Mouse (Mus musculus): ENCODE measurements around the gene Fcamr.

Gene Fcamr

DNA sequence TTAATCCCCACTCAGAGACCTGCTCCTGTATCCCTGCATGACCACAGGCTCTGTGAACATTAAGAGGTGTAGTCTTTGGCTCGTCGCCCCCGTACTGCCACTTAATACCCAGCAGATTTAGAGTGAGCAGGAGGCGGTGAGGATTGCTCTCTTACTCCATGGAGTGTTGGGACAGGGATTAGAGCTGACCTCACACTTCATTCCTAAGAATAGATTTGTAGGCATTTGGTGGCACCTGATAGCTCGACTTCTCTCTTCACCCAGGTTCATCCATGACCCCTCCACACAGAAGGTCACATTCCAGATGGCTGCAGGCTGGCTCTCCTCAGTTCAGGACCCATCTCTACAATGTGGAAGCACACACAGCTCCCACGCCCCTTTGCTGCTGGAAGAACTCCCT, 3.6 kb downstream of the Fcamr start:
- no peak for DNase-seq

DNA sequence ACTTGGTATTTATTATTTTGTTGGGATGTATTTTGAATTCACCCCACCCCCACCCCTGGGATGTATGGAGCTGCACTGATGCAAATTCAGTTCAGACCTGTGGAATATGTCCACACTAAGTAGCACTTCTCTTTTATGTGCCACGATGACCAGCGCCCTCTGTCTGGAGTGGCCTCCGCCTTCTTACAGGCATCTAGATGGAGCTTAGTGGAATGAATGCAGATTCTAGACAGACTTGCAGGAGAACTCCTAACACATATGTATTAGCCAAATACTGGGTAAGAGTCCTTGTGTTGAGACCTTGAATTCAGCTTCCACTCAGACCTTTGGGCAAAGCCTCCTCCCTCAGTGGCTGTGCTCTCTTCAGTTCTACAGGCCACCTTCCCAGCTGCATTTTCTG, 10.2 kb downstream of the Fcamr start:
- peak; percentile 64 for DNase-seq

DNA sequence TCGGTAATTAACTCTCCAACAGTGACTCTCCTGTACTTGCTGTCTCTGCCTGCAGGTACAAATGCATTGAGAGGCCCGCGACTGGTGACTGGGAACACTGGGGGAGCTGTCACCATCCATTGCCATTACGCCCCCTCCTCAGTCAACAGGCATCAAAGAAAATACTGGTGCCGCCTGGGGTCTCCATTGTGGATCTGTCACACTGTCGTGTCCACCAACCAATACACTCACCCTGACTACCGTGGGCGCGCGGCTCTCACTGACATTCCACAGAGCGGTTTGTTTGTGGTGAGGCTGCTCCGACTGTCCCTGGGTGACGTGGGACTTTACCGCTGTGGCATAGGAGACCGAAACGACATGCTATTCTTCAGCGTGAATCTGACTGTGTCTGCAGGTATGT, 10.6 kb downstream of the Fcamr start:
- DNase-seq = peak; percentile 68

DNA sequence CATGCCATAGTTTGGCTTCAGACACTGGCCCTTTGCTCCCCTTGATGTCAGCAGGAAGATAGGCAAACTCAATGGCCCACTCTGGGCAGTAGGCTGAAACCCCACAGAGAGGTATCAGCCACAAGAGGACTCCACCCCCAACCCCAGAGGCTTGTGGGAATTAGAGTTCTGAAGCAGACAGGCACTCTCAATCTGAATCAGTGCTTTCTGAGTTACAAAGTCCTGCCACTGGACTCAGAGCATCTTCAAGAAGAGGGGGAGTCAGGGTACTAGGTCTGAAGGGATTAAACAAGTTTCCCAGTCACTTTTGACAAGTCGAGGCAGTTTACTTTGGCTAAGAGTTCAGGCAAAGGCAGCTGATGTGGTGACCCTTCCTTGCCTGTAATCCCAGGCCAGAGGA, 19.0 kb downstream of the Fcamr start:
- peak; percentile 82 for DNase-seq

DNA sequence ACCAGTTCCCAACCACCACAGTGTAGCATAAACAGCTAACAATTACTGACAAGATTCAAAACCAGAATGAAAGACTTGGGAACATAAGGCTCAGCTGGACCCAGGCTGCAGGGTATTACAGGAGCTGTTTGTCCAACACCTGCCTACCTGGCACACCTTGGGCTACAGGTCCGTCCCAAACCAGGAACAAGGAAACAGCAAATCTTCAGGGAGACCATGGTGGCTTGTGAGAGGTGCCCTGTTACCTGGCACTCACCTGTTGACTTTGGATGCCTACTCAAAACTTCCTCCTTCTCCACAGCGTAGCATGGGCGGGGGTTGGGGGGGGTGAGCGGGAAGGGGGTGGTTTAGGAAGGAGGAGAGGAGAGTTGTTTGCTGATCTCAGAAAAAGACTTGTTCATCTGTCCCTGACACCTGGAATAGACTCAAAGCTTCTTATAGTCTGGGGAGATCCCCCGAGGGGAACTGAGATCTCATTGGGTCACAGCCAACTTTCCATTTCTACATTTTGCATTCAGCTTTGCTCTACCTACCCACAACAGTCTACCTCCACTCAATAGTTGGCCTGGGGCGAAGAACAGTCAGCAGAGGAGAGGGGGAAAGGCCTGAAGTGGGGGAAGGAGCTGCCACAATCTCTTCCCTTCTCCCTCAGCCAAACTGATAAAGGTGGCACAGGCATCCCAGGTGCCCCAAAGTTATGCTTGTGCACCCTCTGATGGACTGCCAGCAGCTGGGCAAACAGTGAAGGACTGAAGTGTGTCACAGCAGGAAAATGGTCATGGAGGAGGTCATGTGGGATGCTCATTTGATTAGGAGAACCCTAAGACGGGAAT, 19.8 kb downstream of the Fcamr start:
- peak; percentile 81 for DNase-seq

DNA sequence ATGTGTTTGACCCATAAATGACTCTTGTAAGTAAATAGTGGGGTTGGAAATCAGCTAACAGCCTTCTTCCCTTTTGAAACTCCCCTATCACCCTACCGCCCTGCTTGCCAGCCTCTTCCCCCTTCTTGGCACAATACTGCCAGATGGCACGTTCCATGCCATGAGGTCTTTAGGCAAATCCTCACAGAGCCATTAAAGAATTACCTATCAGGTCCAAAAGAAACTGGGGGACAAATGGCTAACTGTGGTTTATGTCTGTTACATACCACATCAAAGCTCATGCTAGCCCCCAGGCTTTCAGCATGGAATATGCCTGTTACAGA, 20.4 kb downstream of the Fcamr start:
- no peak for DNase-seq

DNA sequence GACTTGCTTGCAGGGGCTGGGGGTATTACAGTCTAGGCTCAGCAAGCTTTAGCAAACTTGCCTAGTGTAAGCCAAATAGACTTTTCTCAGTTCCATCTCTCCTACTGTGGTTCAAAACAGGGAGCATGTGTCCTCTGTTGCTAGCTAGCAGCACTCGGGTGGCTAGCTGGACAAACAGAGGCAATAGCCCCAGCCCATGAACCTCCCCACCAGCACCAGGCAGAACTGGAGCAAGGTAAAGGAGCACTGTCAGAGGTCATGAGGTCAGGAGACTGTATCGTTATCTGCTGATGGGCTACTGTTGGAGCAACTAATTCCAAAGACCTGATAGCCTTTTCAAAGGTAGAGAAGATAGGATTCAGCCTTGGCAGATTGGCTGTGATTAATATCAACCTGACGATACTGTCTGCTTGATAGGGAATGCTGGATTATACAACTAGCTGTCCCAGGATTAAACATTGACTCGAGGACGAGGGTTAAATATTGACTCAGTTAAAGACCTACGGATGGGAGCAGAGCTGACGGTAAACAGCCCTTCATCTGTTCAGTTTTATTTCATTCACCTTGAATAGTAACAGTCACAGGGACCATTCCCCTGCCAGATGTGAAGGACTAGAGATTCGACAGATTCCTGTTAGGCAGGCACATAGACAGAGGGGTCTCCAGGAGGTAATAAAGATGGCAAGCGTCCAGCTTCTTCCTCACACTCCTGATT, 21.4 kb downstream of the Fcamr start:
- DNase-seq = no peak

DNA sequence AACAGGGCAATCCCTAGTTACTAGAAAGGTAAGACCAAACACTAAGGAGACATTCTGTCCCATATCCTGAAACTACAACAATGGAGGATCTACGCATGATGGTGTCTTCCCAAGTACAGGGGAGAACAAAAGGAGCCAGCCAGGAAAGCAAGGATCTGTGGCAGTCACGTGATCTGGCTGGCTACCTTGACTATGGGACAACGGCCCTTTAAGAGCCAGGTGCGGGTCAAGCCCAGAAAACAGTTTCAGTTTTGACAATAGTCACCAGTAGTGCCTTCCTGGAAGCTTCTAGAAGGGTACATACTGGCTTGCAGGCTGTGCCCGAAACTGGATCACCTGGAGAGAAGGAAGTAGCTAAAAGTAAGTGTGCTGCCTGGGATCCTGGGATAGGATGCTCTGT, 25.7 kb downstream of the Fcamr start, which contains the start of gene Pigr:
Pigr (plus strand) TSS at position 237 of the 400 bp plus-strand sequence.
- DNase-seq = no peak

DNA sequence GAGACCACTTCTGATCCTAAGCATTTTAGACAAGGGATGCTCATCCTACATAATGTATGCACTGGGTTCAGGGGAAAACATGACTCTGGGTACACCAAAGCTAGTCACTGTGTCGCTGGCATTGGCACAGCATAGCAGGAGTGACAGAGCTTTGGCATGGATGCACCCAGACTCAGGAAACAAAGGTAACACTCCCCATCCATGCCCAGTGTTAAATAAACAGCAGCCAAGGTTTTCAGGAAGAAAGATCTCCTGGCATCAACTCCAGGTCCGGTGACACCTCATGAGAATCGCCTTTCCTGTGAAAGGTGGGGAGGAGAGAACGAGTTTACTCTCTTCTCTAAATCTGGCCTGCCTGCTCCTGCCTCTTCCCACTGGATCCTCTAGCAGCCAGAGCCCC, 28.0 kb downstream of the Fcamr start:
- no peak for DNase-seq

DNA sequence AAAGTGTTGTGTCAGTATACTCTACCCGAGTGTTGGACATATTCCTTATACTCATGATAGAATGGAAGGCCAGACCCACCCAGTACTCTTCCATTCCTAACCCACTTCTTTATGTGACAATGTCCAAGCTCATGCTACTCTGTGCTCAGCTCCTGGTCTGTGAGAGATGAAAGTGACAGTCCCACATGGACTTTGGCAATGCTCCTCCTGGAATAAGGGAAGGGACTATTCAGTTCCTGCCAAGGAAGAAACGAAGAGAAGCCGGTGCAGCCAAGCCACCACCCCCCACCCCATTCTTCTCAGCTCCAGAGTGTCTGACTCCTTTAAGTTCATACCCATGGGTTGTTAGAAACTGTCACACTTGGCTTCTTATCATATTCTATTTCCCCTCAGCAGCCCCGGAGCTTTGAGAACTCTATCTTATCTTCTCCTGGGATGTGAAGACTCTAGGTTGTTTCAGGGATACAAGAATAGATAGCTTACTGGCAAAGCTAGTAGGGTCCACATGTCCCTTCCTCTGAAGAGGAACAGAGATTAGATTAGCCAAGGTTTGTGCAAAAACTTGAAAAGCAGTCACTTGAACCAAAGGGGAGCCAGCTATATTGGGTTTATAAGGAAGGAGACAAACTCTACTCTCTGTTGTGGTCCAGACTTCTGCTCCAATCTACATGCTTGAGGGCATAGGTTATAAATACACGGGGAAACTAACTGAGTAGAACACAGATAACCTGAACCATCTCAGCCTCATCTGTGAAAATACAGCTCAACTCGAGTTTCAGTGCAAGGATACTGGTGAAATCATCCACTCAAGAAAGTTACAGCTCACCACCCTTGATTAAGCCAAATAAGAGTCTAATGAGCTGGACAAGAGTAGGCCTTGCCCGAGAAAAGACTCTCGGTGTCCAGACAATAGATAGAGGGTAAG, 29.5 kb downstream of the Fcamr start:
- DNase-seq = no peak

DNA sequence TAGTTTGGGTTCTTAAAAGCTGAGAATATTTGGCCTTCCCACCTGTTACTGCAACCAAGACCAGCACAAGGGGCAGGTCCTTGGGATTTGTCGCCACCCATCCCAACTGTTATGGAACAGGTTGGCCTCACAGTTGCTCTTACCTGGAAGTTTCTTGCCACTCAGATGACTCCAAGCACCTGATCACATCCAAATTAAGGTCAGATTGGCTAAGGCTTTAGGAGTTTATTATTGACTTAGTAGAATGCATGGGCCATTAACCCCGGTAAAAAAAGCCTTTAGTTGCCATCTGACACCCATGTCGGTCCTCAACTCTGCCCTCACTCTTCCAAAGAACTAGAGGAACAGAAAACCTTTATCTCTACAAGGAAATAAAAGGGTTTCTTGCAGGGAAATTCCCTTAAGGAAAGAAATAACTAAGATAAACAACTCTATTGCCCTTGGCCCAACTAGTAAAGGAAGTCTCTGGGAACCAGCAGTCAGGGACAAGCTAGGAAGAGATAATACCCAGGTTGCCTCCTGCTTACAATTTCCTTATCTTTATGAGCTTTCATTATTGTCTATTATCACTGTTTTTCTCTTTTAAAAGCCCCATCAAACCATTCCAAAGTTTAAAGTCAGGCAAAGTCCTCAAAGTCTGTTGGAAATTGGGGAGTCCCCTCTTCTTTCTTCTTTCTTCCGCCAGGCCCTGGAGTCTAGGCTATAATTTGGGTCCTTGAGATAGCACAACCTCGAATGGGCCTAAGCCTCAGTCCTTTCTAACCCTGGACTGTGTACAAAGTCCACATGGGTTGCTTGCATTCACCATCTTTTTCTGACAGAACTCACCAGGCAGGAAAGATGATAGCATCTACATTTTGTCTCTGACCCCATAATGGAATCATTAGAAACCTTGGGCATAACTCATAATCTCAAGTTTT, 31.8 kb downstream of the Fcamr start:
- no peak for DNase-seq

DNA sequence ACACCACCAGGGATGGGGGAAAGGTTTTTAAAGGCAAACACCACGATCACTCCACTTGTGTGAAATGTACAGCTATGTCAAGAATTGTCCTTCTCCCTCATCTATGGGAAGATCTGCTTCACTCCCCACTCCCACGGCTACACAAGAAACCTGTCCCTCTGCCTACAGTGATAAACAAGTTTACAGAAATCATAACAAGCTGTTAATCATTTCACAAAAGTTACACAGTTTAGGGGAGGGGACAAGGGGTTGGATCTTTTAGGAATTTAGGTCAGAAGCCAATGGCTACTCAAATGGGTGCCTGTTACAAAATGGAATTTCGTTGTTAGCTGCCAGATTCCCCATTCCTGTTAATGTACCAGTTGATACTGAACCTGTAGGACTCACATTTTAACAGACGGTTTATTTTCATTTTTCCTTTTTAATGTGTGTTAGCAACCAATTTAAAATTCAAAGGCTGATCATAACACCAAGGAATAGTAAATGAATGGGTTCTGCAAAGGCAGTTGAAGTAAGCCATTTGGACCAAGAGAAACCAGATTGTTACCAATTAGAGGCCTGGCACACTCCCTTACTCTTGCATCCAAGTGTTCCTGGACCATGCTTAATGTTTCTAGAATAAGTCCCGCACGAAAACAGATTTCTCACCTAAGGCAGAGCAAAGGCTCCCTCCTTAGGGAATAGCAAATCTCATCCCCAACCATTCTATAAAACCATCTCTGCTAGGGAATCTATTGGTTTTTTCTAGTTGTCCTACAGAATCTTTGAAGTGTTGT, 34.6 kb downstream of the Fcamr start:
- no peak for DNase-seq

DNA sequence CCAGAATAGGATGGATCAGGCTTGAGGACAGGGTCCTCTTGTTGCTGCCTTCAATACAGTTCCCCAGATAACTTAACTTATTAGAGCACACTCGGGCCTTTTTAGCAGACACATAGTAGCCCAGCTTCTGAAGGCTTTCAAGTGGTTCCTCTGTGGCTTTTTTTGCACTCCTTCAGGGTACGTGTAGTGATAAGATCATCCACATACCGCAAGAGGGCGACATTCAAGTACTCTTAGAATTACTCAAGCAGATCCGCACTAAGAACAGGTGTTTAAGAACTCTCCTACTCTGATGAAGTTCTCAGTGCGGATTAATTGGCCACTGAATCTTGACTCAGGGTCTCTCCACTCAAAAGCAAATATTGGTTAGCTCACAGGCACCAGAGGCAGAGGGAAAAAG, 37.6 kb downstream of the Fcamr start:
- peak; percentile 37 for DNase-seq

DNA sequence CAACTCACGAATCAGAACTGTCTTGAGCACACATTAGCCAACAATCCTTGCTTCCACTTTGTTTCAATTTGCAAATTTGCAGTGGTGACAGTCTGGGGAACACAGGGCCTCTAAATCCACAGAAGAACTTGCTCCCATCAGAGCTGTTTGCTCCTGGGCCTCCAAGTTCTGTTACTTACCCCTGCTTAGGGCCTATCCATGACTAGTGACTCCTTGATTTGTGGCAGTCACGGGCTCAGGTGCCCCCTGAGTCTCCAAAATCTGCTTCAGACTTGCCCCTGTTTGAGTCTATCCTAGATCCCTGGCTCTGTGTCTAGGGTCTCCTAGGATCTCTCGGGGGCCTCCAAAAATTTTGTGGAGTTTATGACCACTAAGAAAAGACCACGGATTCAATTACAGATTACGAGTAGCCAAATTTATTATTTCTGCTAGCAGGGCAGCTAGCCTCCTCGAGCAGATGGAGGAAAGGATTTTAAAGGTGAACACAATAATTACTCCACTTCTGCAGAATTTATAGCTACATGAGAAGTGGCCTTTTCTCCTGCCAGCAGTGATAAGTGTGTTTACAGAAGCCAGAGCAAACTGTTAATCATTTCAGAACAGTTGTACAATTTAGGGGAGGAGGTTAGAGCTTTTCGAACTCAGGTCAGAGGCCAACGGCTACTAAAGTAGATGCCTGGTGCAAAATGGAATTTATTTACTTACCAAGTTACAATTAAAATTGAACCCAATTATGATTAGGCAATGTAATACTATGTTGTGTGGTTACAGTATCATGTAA, 40.1 kb downstream of the Fcamr start:
- DNase-seq = peak; percentile 68

DNA sequence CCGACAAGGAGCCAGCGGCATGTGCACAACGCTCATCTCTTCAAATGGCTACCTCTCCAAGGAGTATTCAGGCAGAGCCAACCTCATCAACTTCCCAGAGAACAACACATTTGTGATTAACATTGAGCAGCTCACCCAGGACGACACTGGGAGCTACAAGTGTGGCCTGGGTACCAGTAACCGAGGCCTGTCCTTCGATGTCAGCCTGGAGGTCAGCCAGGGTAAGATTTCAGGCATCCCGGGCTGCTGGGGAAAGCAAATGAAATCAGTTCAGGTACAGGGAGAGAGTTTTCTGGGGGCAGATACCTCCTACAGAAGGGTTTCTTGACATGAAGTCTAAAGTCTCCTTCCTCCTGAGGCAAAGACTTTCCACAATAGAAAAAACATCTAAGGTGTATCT, 40.9 kb downstream of the Fcamr start:
- peak; percentile 51 for DNase-seq

DNA sequence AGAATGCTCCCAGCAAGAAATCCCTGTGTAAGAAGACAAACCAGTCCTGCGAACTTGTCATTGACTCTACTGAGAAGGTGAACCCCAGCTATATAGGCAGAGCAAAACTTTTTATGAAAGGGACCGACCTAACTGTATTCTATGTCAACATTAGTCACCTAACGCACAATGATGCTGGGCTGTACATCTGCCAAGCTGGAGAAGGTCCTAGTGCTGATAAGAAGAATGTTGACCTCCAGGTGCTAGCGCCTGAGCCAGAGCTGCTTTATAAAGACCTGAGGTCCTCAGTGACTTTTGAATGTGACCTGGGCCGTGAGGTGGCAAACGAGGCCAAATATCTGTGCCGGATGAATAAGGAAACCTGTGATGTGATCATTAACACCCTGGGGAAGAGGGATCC, 43.8 kb downstream of the Fcamr start:
- DNase-seq = peak; percentile 68

DNA sequence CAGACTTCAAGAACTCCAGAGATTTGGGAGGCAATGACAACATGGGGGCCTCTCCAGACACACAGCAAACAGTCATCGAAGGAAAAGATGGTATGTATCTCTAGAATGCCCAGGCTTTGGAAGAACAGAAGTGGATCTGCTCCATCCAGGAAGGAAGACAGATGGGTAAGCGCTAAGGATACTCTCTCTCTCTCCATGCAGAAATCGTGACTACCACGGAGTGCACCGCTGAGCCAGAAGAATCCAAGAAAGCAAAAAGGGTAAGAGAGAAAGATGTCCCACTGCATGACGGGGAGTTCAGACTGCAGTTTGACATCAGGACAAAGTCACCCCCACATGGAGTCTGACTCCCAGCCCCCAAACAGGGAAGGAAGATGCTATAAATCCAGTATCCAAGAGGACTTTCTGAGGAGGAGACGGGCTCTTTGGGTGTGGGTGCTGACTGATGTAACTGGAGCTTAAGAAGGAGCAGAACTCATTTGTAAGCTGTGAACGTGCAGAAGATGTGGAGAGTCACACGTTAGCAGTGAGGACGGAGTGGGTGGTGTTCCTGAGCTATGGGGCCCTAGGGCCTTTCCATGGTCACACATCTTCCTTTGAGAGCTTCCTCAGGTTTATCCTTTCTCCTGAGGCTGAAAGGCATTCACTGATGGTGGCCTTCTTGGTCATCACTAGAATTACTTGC, 49.0 kb downstream of the Fcamr start:
- DNase-seq = no peak

DNA sequence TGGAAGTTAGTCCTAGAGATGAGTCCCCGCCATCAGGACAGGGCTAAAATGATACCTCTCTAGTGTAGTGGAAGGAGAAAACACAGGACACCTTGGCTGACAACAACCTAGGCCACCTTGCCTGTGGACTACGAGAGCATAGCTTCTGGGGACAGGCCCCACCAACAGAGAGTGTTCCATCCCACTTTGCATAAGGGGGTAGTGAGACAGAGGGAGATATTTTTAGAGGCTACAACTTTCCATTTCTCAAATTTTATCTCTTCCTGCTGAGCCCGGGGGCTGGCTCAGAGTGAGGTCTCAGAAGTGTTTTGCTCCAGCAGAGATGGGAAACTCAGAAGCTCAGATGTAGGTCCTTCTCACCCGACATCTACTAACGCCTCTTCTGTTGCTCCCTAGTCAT, 49.7 kb downstream of the Fcamr start:
- DNase-seq = peak; percentile 83

DNA sequence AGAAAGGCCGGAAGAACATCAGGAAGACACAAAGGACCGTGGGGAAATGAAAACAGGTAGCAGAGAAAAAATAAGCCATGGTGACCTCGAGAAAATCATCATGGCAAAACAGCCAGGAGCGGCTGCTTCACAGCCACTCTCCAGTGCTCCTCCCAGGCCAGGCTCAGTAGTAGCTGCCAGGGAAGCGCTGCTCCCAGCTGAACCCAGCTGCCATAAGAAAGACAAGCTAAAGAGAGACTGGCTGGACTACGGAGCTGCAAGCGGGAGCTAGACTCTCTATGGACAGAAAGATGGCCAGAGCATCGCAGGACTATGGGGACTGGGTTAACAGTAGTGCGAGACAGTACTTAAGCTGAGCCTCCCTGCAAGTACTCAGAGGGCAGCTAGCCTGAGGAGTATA, 54.1 kb downstream of the Fcamr start:
- DNase-seq = no peak

DNA sequence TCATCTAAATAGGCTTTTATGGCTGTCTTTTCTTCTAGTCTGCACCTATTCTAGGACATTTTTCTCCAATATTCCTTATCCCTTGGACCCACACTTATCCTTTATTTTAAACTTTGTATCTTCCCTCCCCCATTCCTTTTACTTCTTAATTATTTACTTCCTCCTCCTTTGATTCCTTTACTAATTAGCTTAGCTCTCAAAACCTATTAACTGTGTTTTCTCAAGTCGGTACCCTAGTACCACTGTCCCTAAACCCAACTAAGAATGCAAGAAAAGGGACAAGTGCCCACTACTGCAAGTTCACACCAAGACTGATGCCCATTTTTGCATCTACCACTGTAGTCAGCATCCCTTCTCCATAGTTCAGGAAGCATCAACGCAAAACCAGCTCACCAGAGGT, 55.0 kb downstream of the Fcamr start:
- DNase-seq = no peak

Measured in heart, adult 11 months (tissue).